Mouse (Mus musculus) limb, embryonic 14.5 days (tissue): Measurements from ENCODE around the gene Ndufc2. TPM values are rescaled to one million over a fixed set of nuclear protein-coding genes. Genes with fewer than 3 reads are reported as not detected.
A peak's percentile ranks its signal among the peaks of the same experiment; 100 is the strongest.

Experiments used
- ATAC-seq: fragments of 200-750 bp; cut with Nextera tagmentation; 2 replicates; pipeline ENCODE4 v1.8.0; 2017; ENCODE audit warnings: low read depth, moderate number of reproducible peaks, moderate TSS enrichment; ENCODE audit not compliant: low FRiP score
- DNase-seq: peaks from one replicate; pipeline ENCODE4 v3.0.0-alpha.2; 2015; ENCODE audit warnings: low spot score
- H3K27ac ChIP-seq: fragments of 300-500 bp; sonication (generic); replicated peaks from 2 replicates; pipeline ENCODE4 v1.5.1; 2014; ENCODE audit warnings: low read depth, mild to moderate bottlenecking, low read length, moderate library complexity, mixed read lengths
- H3K27me3 ChIP-seq: fragments of 300-500 bp; sonication (generic); 2 replicates; pipeline ENCODE4 v1.6.1; 2014; ENCODE audit warnings: low read length, mixed read lengths; ENCODE audit not compliant: control insufficient read depth, insufficient read depth
- H3K36me3 ChIP-seq: fragments of 300-500 bp; sonication (generic); 2 replicates; pipeline ENCODE4 v1.6.1; 2014; ENCODE audit warnings: mild to moderate bottlenecking, low read length, moderate library complexity, mixed read lengths; ENCODE audit not compliant: control insufficient read depth, insufficient read depth
- H3K4me1 ChIP-seq: fragments of 300-500 bp; sonication (generic); 2 replicates; pipeline ENCODE4 v1.6.1; 2014; ENCODE audit warnings: antibody characterized with exemption, low read length, mixed read lengths; ENCODE audit not compliant: control insufficient read depth, insufficient read depth
- H3K4me2 ChIP-seq: fragments of 300-500 bp; sonication (generic); replicated peaks from 2 replicates; pipeline ENCODE4 v1.6.1; 2014; ENCODE audit warnings: low read depth, mild to moderate bottlenecking, low read length, moderate library complexity; ENCODE audit not compliant: severe bottlenecking
- H3K4me3 ChIP-seq: fragments of 300-500 bp; sonication (generic); replicated peaks from 2 replicates; pipeline ENCODE4 v1.5.1; 2014; ENCODE audit warnings: low read length
- H3K9ac ChIP-seq: fragments of 300-500 bp; sonication (generic); 2 replicates; pipeline ENCODE4 v1.6.1; 2014; ENCODE audit warnings: mild to moderate bottlenecking, low read depth, low read length, moderate library complexity; ENCODE audit not compliant: severe bottlenecking
- H3K9me3 ChIP-seq: fragments of 300-500 bp; sonication (generic); 2 replicates; pipeline ENCODE4 v1.6.1; 2016; ENCODE audit warnings: low read length; ENCODE audit not compliant: control insufficient read depth
- POLR2A ChIP-seq: fragments of 200-500 bp; IDR thresholded peaks from 2 replicates; pipeline ENCODE4 v1.8.0; 2012; ENCODE audit warnings: inconsistent platforms, mild to moderate bottlenecking, moderate library complexity, borderline replicate concordance; ENCODE audit not compliant: insufficient read depth, insufficient read length; ENCODE audit errors: extremely low read depth
- WGBS: fragments of 180-500 bp; shearing (Covaris S2); extraction: QIAGEN DNeasy Blood & Tissue Kit; methylation state at CpG from one replicate; pipeline ENCODE4 v1.1.7; 2014; 5-methylcytosine and 5-hydroxymethylcytosine counted together
- polyA plus RNA-seq, 2 experiments: library from polyadenylated mRNA; depleted of rRNA in 1 of 2; stranded (reverse) in 1 of 2; unstranded in 1 of 2; fragments of >200 nt; fragmentation: Nextera tagmentation in 1 of 2; extraction: Ambion mirVana in 1 of 2; gene quantifications; 2 replicates each; pipeline versions ENCODE4 v1.2.1 to v1.2.3; 2012 to 2014

Gene Ndufc2
- polyA plus RNA-seq, 2 experiments: 228 to 357 TPM

DNA sequence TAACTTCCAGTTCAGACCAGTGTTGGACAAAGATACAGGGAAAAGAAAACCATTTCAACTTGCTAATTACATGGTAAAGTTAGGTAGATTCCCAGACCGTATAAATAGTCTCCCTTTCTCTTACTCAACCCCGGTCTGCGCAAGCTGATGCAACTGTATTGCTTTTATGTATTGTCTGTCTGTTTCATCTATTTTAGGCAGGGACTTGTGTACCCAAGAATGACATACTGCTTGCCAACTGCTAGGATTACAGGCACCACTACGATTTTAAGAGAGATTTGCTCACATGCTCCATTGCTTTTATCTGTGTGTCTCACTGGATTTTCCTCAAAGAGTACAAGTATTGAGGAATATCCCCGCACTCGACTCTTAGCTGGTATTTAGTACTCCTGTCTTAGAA lies 860 bp upstream of the Ndufc2 start:
- Histone ChIP-seq H3K36me3 (peaks cover 10% of the 10 kb centered on the region; the same call in 1 of the 2 replicates), H3K4me2 (no peak overlapping the region), H3K9me3 (no peaks in the 10 kb centered on the region), H3K27me3 (no peaks in the 10 kb centered on the region), H3K9ac (no peak overlapping the region), H3K27ac (no peak overlapping the region), H3K4me3 (no peak overlapping the region), H3K4me1 (peaks cover 7% of the 10 kb centered on the region)
- DNase-seq (no peak), ATAC-seq (no peak)
- TF ChIP-seq POLR2A: no peak
- WGBS: 91% methylated on average over 6 of the region's 6 CpGs

DNA sequence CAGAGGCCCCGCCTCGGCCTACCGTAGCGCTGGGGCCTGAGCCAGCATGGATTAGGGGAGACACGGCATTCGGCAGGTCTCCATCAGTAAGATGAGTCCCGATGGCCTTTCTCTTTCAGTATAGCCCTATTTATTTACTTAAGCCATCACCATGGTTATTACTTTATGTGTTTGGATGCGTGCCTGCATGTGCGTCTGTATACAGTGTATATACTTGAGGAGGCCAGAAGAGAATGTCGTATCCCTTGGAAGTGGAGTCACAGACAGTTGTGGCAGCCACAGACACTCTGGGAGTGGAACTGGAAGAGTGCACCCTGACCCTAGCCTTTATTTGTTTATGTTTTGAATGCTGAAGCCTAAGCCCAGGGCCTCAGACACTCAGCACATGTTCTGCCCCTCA lies 7.3 kb downstream of the Ndufc2 start:
- Histone ChIP-seq H3K36me3 (peaks cover 43% of the 10 kb centered on the region), H3K27ac (no peak overlapping the region), H3K4me1 (no peaks in the 10 kb centered on the region), H3K9me3 (no peaks in the 10 kb centered on the region), H3K4me2 (no peak overlapping the region), H3K27me3 (no peaks in the 10 kb centered on the region), H3K9ac (no peak overlapping the region), H3K4me3 (no peak overlapping the region)
- ATAC-seq (peak; percentile 24; the same call in 1 of the 2 replicates), DNase-seq (peak; percentile 14)
- 86% methylated on average over 10 of the region's 10 CpGs for WGBS
- TF ChIP-seq POLR2A: no peak

DNA sequence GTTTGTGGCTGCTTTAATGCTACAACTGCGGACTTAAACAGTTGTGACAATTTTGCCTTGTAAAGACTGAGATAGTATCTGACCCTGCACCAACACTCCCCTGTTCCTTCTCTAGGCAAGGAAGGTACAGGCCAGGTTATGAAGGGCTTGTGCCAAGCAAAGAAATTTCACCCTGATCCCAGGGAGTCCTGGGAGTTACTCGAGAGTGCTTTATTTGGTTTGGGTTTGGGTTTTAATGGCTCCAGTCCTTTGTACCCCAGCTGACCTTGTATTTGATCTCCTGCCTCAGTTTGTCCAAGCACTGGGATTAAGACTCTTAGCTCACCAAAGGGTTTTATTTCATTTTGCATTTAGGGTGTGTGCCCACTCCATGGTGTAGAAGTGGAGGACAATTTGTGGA lies 11.3 kb downstream of the Ndufc2 start:
- Histone ChIP-seq H3K27me3 (no peaks in the 10 kb centered on the region), H3K4me1 (peaks cover 8% of the 10 kb centered on the region; the same call in 1 of the 2 replicates), H3K27ac (no peak overlapping the region), H3K4me3 (no peak overlapping the region), H3K9ac (no peak overlapping the region), H3K36me3 (peaks cover 38% of the 10 kb centered on the region), H3K9me3 (no peaks in the 10 kb centered on the region), H3K4me2 (no peak overlapping the region)
- TF ChIP-seq POLR2A: no peak
- ATAC-seq (no peak), DNase-seq (no peak)
- 84% methylated on average over 2 of the region's 2 CpGs for WGBS

DNA sequence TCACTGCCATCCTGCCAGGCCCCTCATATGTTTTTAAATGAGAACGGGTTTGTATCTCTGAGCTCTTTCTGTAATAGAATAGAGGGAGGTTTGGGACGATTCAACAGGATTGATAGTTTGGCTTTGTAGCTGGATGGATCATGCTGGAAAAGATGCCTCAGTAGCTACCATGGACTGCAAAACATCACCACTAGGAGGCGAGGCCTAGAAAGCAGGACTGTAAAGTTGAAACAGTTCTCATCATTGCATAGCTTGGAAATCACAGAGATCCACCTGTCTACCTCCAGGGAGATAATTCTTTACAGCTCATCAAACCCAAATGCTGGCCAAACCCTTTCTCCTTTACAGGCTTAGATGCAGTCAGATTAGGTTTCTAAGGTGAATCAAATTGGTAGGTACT lies 11.8 kb downstream of the Ndufc2 start:
- no peak for TF ChIP-seq POLR2A
- Histone ChIP-seq H3K9me3 (no peaks in the 10 kb centered on the region), H3K27ac (no peak overlapping the region), H3K4me2 (no peak overlapping the region), H3K27me3 (no peaks in the 10 kb centered on the region), H3K36me3 (peaks cover 38% of the 10 kb centered on the region), H3K9ac (no peak overlapping the region), H3K4me3 (no peak overlapping the region), H3K4me1 (peaks cover 8% of the 10 kb centered on the region; the same call in 1 of the 2 replicates)
- WGBS: 76% methylated on average over 3 of the region's 3 CpGs
- ATAC-seq (no peak), DNase-seq (no peak)

DNA sequence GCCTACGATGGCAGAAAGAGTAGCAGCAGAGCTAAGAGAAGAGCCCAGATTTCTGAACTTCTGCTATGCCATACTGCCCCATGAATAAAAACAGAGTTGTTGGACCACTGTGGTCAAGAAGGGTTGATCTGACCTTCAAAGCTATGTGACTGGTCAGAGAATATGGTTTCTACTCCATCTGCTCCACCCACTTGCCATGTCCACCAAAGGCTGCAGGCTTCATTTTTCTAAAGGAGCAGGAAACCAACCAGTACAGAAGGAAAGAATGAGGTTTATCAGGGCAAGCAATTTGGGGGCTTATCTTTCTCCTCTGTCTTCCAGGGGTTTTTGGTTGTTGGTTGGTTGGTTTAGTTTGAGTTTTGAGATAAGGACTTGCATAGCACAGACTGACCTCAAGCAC lies 14.2 kb downstream of the Ndufc2 start:
- Histone ChIP-seq H3K9ac (no peak overlapping the region), H3K27me3 (no peaks in the 10 kb centered on the region), H3K27ac (no peak overlapping the region), H3K4me1 (peaks cover 8% of the 10 kb centered on the region; the same call in 1 of the 2 replicates), H3K36me3 (peaks cover 25% of the 10 kb centered on the region), H3K4me2 (no peak overlapping the region), H3K4me3 (no peak overlapping the region), H3K9me3 (no peaks in the 10 kb centered on the region)
- no peak for DNase-seq
- TF ChIP-seq POLR2A: no peak
- 86% methylated on average over 1 of the region's 1 CpGs for WGBS
- ATAC-seq: no peak

DNA sequence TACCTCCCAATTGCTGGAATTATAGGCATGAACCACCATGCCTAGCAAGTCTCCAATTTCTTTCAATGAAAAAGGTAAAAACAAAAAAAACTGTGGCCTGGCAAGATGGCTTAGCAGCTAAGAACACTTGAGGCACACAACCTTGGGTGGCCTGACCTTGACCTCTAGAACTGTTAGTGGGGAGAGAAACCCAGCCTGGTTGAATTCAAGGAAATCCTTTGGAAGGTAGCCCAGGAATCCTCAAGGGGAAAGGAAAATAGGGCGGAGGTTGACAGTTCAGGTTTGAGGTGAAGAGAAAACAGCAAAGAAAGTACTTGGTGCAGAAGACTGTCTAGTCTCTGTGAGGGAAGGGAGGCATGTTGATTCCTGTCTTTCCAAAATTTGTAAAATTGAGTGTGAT lies 14.6 kb downstream of the Ndufc2 start:
- no peak overlapping the region for H3K4me3 ChIP-seq
- H3K27me3 ChIP-seq: no peaks in the 10 kb centered on the region
- H3K36me3 ChIP-seq: peaks cover 21% of the 10 kb centered on the region
- no peak overlapping the region for H3K27ac ChIP-seq
- ATAC-seq (no peak), DNase-seq (no peak)
- TF ChIP-seq POLR2A: no peak
- 80% methylated on average over 1 of the region's 1 CpGs for WGBS
- H3K4me1 ChIP-seq: peaks cover 8% of the 10 kb centered on the region; the same call in 1 of the 2 replicates
- H3K4me2 ChIP-seq: no peak overlapping the region
- no peak overlapping the region for H3K9ac ChIP-seq
- H3K9me3 ChIP-seq: no peaks in the 10 kb centered on the region
